Mouse (Mus musculus): ENCODE measurements around the gene Tesc.
A peak's percentile ranks its signal among the peaks of the same experiment; 100 is the strongest.

Gene Tesc

GRCm38 (mm10) chr5:118027698-118028190 lies at the start of gene Tesc:
TSS of gene Tesc (plus strand) at chr5:118027743.
- DNase-seq: peak; percentile 62

DNA sequence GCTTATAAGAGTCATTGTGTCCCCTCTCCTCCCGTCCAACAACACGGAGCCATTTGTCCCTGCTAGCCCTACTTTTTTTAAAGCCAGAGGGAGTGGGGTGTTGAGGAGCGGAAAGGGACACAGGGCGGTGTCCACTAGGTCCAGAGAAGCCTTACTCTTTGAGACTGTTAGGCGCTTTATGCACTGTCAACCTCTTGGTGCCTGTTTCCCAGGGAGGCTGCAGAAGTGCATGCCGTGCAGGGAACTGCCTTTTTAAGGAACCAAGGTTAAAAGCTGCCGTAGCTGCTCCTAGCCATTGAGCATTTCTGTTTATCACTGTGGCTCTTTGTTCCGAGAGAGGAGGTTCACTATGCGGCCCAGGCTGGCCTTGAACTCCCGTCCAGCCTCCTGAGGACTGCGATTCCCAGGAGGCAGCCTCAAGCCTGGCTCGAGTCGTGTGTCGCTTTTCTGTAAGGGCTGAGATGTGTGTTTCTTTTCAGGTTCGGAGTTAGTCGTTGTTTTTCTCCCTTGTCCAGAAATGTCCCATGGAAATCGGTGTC lies 49.3 kb upstream of the Tesc start:
- no peak for DNase-seq

GRCm38 (mm10) chr5:117979082-117979481 lies 48.5 kb upstream of the Tesc start:
- no peak for DNase-seq

DNA sequence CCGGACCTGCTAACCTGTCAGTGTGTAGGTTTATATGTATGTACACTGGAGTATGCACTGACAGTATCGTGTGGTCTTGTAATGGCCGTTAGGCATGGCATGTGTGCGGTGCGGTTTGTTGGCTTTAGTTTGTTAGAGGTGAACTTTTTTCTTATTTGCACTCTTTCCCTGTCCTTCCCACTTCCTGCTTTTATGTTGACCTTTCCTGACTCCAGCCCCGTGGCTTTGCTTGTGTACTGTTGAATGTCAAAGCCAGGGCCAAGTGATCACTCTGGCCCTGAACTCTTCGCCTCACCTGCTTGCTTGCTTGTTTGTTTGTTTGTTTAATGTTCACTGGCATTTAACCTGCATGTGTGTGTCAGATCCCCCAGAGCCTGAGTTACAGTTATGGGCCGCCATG lies 46.6 kb upstream of the Tesc start:
- no peak for DNase-seq

DNA sequence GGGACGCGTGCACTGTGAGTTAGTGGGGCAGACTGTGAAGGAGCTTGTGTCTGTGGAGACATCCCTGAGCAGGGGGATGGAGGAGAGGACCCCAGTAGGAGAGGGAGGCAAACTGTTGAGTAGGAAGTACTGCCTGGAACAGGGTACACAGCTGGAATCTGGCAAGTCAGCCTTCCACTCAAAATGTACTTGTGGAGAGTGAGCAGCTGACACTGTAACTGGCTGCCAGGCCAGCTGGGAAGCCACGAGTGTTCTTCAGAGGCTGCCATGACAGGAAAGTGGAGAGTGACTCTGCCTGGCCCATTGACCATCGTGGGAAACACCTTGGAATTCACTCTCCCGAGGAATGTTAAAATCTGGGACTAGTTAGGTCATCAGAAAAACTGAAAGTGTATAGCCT lies 45.6 kb upstream of the Tesc start:
- no peak for DNase-seq

DNA sequence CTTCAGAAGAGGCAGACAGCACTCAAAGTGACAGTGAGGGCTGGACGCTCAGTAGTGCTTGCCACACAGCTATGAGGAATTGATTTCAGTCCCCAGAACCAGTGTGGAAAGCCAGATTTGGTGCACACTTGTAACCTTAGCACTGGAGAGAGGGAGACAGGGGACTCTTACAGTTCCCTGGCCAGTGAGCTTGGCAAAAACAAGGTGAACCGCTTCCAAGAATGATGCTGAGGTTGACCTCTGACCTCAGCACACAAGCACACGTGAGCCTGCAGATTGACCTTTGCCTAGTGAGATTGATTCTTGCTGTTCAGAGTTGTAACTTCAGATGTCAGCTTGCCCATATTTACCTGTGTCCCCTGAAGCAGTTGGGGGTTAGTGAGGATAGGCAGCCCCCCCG lies 41.2 kb upstream of the Tesc start:
- no peak for DNase-seq

DNA sequence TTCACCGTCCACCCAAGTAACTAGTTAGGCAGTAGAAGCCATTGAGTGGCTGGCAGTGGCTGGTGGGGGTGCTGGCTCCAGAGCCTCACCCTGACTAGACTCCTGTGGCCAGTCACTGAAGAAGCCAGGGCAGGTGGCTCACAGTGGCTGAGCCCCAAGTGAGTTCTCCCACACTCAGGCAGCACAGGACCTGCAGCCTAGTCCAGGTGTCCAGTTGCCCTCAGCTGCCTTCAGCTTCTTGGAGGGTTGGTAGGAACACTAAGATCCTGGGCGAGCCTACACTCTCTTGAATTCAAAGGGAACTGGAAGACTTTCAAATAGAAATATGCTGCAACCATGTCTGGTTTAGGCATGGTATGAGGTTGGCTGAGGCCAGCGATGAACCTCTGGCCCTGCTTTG lies 39.7 kb upstream of the Tesc start:
- DNase-seq: no peak

GRCm38 (mm10) chr5:117988367-117988766 lies 39.2 kb upstream of the Tesc start:
- DNase-seq: no peak

DNA sequence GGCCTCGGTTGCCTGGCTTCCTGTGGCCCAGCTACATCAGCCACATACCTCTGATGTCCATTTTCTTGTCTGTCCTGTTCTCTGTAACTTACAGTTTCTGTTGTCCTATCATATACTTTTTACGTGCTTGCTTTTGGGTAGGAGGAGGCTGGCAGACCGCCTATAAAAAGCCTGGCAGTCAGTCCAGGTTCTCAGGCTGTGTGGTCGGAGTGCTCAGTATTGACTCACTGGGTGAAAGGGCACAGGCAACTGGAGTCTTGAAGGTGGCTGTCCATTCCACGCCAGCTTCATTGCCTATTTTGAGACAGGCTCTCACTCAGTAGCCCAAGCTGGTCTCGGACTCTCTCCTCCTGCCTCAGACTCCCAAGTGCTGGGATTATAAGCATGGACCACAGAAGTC lies 37.8 kb upstream of the Tesc start:
- DNase-seq: no peak

DNA sequence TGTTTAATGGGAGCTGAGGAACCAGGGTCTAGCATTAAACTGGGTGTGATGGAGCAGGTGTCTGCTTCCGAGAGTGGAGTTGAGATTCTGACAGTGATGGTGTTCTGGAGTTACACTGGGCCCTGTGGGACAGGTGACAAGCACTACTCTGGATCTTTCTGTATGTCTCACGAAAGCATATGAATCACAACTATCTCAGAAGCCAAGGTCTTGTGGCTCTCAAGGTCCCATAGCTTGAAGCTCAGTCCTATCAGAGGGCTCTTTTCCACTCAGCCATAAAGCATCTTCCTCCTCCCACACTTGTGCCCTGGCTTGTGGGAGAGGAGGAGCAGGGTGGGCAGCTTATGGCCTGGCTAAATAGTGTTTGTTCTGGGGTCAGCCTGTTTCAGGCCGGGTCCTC lies 36.6 kb upstream of the Tesc start:
- DNase-seq: no peak

GRCm38 (mm10) chr5:117993550-117993949 lies 34.0 kb upstream of the Tesc start:
- no peak for DNase-seq

- DNase-seq: no peak
Measured at GRCm38 (mm10) chr5:117995372-117995901, 32.1 kb upstream of the Tesc start.

GRCm38 (mm10) chr5:117995911-117996310 lies 31.6 kb upstream of the Tesc start:
- DNase-seq: no peak

- no peak for DNase-seq
Measured at GRCm38 (mm10) chr5:117996581-117996980, 31.0 kb upstream of the Tesc start.

GRCm38 (mm10) chr5:117997434-117997970 lies 30.0 kb upstream of the Tesc start:
- no peak for DNase-seq

DNA sequence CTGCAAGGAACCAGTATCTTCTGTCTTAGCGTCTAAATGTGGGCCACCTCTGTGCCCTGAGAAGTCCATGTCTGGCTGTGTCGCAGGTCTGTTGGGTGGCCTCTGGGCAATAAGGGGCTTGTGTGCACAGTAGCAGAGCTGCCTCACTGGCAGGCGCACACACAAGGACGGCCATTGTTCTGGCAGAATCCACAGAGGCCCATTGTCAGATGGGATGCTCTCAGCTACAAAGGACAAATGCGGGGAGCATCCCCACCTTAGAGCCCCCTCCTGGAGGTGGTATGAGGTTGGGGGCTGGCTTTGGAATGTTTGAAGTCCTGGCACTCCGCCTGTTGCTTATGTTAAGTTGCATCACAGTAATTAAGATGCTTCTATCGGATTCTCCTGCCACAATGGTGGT lies 28.5 kb upstream of the Tesc start:
- no peak for DNase-seq

DNA sequence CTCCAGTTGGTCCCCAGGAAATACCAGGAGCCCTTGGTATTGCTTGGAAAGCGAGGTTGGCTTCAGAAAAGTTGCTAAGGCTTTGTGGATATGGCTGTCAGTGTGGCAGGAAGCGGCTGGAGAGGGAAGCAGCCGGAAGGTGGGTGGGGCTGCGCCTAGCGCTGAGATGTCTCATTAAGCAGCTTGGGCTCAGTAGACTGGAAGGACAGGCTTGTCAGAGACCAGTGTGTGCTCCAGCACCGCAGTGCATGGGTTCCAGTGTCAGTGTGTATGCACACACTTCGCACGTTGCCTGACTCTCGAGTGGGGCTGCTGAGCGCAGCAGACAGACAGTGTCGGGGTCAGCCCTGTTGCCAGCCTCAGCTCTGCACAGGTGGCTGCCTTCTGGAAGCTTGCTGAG lies 28.0 kb upstream of the Tesc start:
- no peak for DNase-seq

DNA sequence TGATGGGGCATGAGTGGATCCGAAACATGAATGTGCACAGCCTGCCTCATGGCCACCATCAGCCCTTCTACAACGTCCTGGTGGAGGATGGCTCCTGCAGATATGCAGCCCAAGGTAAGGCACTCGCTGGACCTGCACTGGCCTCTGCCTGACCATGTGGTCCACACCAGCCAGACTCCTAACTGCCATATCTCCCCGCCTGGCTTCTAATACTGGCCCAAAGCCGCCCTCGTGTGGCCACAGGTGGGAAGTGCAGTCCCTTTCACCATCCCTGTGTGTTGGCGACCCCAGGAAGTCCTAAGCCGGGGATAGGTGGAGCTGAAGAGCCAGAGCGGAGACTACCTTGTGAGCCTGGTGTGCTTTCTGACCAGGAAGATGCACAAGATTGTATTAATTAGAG lies 25.5 kb upstream of the Tesc start:
- peak; percentile 74 for DNase-seq

DNA sequence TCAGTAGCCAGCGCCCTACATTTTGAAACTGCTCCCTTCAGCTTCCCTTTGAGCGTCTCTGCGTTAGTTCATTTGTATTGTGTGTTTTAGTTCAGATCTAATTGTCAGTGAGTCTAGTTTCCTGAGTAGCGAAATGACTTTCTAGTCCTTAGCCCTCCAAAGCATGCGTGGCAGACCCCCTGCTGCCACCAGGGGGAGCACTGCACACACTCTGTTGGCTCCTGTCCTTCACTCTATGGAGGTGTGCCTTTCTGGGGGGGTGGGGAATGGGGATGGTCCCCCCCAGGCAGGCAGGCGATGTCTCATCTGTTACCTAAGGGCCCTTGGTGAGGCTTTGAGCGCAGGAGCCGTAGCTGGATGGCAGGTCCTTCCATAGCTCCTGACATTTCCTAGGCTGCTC lies 22.9 kb upstream of the Tesc start:
- DNase-seq: peak; percentile 73

GRCm38 (mm10) chr5:118005728-118006127 lies 21.8 kb upstream of the Tesc start:
- DNase-seq: peak; percentile 74

DNA sequence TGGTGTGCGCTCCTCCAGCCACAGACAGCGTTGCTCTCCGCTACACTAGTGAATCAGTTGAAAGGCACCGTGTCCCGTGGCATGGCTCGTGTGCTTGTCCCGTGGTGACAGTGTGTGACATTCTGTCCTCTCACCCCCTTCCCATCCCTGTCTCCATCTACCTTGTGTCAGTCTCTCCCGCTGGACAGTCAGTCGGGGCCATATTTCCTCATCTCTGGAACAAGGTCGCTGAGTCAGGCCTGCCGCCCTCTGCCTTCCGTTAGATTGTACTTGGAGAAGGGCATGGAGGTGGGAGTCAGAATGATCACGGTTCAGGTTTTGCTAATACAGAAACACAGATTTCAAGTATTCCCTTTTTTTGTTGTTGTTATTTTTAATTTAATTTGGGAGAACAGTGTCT lies 19.2 kb upstream of the Tesc start:
- DNase-seq: no peak

GRCm38 (mm10) chr5:118010872-118011271 lies 16.7 kb upstream of the Tesc start:
- DNase-seq: no peak

GRCm38 (mm10) chr5:118011796-118012195 lies 15.7 kb upstream of the Tesc start:
- DNase-seq: no peak

DNA sequence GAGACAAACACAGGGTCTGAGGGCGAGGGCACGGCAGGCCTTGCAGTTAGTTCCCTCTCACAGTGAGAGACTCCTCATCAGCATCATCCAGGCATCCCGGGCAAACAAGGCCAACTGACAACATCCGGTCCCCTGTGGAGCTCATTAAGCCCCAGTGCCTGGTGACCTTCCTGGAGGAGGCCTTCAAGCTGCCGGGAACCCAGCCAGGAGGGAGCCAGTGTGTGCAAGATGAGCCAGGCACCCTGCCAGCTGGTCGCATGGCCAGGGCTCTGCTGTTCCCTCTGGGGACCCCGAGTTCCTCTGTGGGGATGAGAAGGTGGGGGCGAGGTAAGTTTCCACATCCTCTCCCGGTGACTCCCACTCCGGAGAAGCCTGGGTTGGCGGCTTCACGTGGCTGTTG lies 12.5 kb upstream of the Tesc start:
- peak; percentile 76 for DNase-seq

DNA sequence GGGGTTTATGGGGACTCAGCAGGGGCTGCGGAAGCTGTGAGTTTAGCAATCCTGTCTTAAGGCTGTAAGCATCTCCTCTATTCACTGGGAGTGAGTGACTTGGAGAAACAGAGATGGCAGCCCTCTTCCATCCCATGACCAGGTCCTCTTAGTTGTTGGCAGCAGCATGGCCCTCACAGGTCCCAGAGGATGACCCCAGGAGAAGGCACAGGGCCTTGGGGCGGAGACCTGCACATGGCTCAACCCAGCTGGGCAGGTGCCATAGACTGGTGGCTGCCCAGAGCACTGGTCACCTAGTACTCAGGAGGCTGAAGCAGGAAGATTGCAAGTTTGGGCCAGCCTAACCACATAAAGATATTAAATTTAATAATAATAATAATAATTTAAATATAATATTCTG lies 11.9 kb upstream of the Tesc start:
- no peak for DNase-seq

All from cerebellum, adult 11 months (tissue).